Mouse (Mus musculus): Measurements from ENCODE around the gene Stxbp6.

DNA sequence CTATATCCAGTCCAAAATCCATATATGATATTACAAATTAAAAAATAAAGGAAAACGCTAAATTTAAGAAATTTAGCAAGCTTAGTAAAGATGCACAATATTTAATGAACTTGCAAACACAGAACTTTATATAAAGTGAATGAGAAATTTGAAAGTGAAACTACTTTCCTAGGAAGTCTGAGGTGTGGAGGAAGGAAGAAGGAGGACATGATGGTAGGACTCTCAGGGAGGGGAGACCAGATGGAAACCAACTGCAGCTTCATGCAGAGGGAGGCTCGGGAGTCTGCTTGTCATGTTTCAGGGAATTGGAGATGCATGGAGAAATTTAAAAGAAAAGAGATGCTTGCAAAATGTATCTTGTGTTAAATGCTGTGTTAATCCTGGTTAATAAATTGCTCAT lies 233.9 kb downstream of the Stxbp6 start:
- TF ChIP-seq GATA1 (IDR thresholded peaks at IDR 0.05; ENCODE audit: borderline replicate concordance, low read length) = no peak
- TF ChIP-seq FLI1 (IDR thresholded peaks at IDR 0.05; ENCODE audit: low read length) = no peak
